Mouse (Mus musculus) forebrain, embryonic 15.5 days (tissue): ENCODE results near the gene Syt8. TPM values are rescaled to one million over a fixed set of nuclear protein-coding genes. Genes with fewer than 3 reads are reported as not detected.

Source experiments
- ATAC-seq: fragments of 200-750 bp; cut with Nextera tagmentation; replicated peaks from 2 replicates; pipeline ENCODE4 v1.8.0; 2017; ENCODE audit warnings: mild to moderate bottlenecking, moderate TSS enrichment, moderate library complexity
- H3K27ac ChIP-seq: fragments of 300-500 bp; sonication (generic); replicated peaks from 2 replicates; pipeline ENCODE4 v1.5.1; 2015; ENCODE audit warnings: mild to moderate bottlenecking, inconsistent platforms
- H3K27me3 ChIP-seq: fragments of 300-500 bp; sonication (generic); 2 replicates; pipeline ENCODE4 v1.6.1; 2015; ENCODE audit warnings: inconsistent platforms
- H3K36me3 ChIP-seq: fragments of 300-500 bp; sonication (generic); 2 replicates; pipeline ENCODE4 v1.6.1; 2015; ENCODE audit warnings: mild to moderate bottlenecking, inconsistent platforms
- H3K4me1 ChIP-seq: fragments of 300-500 bp; sonication (generic); 2 replicates; pipeline ENCODE4 v1.6.1; 2015; ENCODE audit warnings: inconsistent platforms
- H3K4me2 ChIP-seq: fragments of 300-500 bp; sonication (generic); replicated peaks from 2 replicates; pipeline ENCODE4 v1.6.1; 2015; ENCODE audit warnings: mild to moderate bottlenecking, inconsistent platforms
- H3K4me3 ChIP-seq: fragments of 300-500 bp; sonication (generic); 2 replicates; pipeline ENCODE4 v1.5.1; 2015; ENCODE audit warnings: mild to moderate bottlenecking, inconsistent platforms
- H3K9ac ChIP-seq: fragments of 300-500 bp; sonication (generic); replicated peaks from 2 replicates; pipeline ENCODE4 v1.6.1; 2015; ENCODE audit warnings: mild to moderate bottlenecking, inconsistent platforms
- H3K9me3 ChIP-seq: fragments of 300-500 bp; sonication (generic); 2 replicates; pipeline ENCODE4 v1.6.1; 2016; ENCODE audit warnings: inconsistent platforms
- WGBS: fragments of 180-500 bp; shearing (Covaris S2); methylation state at CpG from one replicate; pipeline ENCODE4 v1.1.7; 2015; ENCODE audit warnings: mixed read lengths; 5-methylcytosine and 5-hydroxymethylcytosine counted together
- polyA plus RNA-seq: library from polyadenylated mRNA; unstranded; fragments of >200 nt; fragmentation: Nextera tagmentation; extraction: Ambion mirVana; gene quantifications from 2 replicates; pipeline ENCODE4 v1.2.1, GENCODE M21; 2015

The Syt8 gene
- polyA plus RNA-seq, 1 experiment from 2014 or later = not detected

DNA sequence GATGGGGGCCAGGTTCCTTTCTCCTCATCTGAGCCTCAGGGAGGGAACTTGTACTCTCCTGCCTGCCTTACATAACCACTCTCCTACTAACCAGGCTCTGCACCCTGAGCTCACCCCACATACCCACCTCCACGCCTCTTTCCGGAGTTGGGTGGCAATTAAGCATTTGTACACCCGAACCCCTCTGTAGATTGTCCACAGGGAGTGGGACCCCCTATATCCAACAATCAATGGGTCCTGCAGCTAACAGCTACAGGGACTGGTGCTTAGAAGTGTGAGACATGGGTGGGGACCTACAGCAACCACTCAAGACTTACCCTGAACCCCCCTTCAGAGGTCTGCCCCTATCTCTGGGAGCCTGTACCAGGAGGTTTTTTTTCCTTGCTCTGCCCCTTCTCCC, 46.0 kb downstream of the Syt8 start:
- no peak for ATAC-seq
- Histone ChIP-seq H3K4me3 (no peak overlapping the region), H3K36me3 (no peaks in the 10 kb centered on the region), H3K4me2 (no peak overlapping the region), H3K27ac (no peak overlapping the region), H3K9me3 (no peaks in the 10 kb centered on the region), H3K4me1 (peaks cover 19% of the 10 kb centered on the region), H3K9ac (no peak overlapping the region), H3K27me3 (no peaks in the 10 kb centered on the region)
- WGBS = 93% methylated on average over 3 of the region's 3 CpGs

DNA sequence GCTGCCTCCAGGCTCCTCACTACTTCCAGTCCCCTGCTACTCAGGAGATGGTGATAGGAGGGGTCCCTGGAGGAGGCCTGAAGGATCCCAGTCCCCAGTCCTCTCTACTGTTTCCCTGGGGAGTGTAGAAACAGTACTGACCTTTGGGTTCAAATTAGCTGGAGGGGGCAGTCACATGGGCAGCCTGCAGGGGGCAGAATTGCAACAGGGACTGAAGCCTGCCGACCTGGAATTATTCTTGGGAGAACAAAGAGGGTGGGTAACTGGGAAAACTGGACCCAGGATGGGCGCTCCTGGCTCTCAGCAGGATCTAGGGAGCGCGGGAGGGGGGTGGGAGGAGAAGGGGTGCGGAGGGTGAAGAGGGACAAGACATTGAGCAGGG, 46.5 kb downstream of the Syt8 start:
- H3K4me1 ChIP-seq = peaks cover 19% of the 10 kb centered on the region
- peak overlapping the region; percentile 47 for H3K9ac ChIP-seq
- no peaks in the 10 kb centered on the region for H3K27me3 ChIP-seq
- no peaks in the 10 kb centered on the region for H3K9me3 ChIP-seq
- ATAC-seq = no peak
- H3K27ac ChIP-seq = peak overlapping the region; percentile 80
- peak overlapping the region; percentile 30; the same call in 1 of the 2 replicates for H3K4me3 ChIP-seq
- H3K36me3 ChIP-seq = no peaks in the 10 kb centered on the region
- H3K4me2 ChIP-seq = peak overlapping the region; percentile 60
- WGBS = 15% methylated on average over 5 of the region's 5 CpGs

DNA sequence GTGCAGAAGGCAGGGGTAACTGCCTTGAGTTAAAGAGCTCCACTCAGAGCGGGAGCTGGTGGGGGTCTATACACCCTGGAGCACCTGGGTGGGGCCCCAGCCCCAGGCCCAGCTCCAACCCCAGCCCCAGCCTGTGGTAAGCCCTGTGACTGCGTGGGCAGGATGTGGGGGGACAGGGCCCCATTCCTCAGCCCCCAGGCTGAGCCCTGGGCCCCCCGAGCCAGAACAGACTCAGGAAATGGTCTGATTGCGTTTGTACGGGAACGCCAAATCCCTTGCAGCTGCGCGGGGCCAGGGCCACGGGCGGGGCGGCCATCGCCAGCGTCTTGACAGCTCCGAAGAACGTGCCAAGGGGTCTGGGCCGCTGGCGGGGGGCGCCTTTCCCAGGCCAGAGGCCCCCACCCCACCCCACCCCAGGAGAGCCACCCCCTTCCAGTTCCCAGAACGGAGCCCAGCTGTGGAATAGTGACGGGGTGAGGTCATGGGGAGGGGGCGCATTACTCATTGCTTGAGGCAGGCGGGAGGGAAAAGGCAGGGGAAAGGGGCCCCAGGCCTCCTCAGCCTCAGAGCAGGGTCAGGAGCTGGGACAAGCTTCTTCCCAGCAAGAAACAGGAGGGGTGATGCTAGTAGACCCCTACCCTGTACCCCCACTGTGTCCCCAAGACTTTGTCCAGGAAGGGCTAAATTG, 47.1 kb downstream of the Syt8 start:
- Histone ChIP-seq H3K9ac (peak overlapping the region; percentile 47), H3K36me3 (no peaks in the 10 kb centered on the region), H3K4me1 (peaks cover 20% of the 10 kb centered on the region), H3K9me3 (no peaks in the 10 kb centered on the region), H3K4me3 (peak overlapping the region; percentile 30), H3K27me3 (no peaks in the 10 kb centered on the region), H3K27ac (peak overlapping the region; percentile 80), H3K4me2 (peak overlapping the region; percentile 60)
- ATAC-seq = peak; percentile 70
- under 1% methylated on average over 22 of the region's 22 CpGs for WGBS

DNA sequence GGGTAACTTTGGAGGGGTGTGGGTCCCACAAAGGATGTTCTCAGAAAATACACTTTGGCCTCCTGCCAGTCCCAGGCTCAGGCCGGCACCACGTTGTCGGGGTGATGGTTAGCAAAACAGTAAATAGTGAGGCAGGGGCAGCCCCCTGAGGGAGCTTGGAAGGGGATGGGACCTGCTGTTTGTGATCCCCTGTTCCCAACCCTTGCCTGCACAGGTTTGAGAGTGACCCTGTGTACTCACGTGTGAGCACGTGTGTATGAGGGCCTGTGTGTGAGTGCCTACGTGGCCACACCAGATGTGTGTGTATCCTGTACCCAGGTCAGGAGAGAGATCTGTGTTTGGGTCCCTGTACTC, 47.6 kb downstream of the Syt8 start:
- Histone ChIP-seq H3K4me3 (no peak overlapping the region), H3K4me2 (peak overlapping the region; percentile 60; the same call in 1 of the 2 replicates), H3K4me1 (peaks cover 26% of the 10 kb centered on the region), H3K27me3 (no peaks in the 10 kb centered on the region), H3K36me3 (no peaks in the 10 kb centered on the region), H3K9ac (0 out of 2 replicates have a peak overlapping the region, but pooled peaks have one; percentile 47), H3K27ac (peak overlapping the region; percentile 80), H3K9me3 (no peaks in the 10 kb centered on the region)
- 16% methylated on average over 6 of the region's 6 CpGs for WGBS
- peak; percentile 41 for ATAC-seq

DNA sequence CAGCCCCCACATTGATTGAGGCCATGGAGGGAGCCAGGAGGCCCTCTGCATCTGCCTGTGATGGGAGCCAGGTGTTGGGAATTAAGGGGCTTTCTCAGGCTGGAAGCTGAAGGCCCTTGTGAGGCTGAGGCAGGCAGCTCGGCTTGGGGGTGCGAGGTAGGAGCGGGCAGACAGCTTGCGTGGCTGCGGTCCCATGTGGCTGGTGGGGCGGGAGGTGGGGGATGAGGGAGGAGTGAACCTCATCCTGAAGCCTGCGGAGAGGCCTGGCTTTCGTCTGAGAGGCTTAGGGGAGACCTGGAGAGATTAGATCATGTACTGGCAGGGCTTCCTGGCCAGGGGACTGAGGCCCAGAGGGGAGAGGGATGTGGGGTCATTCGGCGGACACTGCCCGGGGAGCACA, 48.5 kb downstream of the Syt8 start:
- H3K27ac ChIP-seq = peak overlapping the region; percentile 80
- WGBS = 43% methylated on average over 11 of the region's 11 CpGs

DNA sequence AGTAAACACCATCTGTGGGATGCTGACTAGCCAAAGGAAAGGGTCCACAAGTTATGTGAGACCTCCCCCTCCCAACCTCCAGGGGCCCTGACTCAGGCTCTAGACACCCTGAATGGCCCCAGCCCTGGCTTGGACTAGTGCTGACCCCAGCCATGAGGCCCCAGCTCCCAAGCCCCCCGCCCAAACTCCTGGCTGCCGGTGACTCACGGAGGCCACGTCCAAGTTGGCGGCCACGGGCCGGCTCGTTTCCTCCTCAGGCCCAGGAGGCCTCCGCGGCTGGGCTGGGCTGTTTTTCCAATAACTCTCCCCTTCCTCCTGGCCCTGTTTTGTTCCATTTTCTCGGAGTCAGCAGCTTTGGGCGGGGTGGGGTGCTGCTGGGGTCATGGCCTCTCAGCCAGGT, 50.1 kb downstream of the Syt8 start:
- no peak overlapping the region for H3K4me3 ChIP-seq
- no peak for ATAC-seq
- peaks cover 30% of the 10 kb centered on the region for H3K4me1 ChIP-seq
- H3K9me3 ChIP-seq = no peaks in the 10 kb centered on the region
- H3K36me3 ChIP-seq = no peaks in the 10 kb centered on the region
- H3K4me2 ChIP-seq = no peak overlapping the region
- H3K9ac ChIP-seq = no peak overlapping the region
- WGBS = 82% methylated on average over 12 of the region's 12 CpGs
- H3K27me3 ChIP-seq = no peaks in the 10 kb centered on the region
- H3K27ac ChIP-seq = no peak overlapping the region

More for the DNA sequence above, 48.5 kb downstream of the Syt8 start:
- no peak for ATAC-seq
- Histone ChIP-seq H3K9me3 (no peaks in the 10 kb centered on the region), H3K4me1 (peaks cover 30% of the 10 kb centered on the region), H3K4me2 (no peak overlapping the region), H3K27me3 (no peaks in the 10 kb centered on the region), H3K9ac (no peak overlapping the region), H3K4me3 (no peak overlapping the region), H3K36me3 (no peaks in the 10 kb centered on the region)

DNA sequence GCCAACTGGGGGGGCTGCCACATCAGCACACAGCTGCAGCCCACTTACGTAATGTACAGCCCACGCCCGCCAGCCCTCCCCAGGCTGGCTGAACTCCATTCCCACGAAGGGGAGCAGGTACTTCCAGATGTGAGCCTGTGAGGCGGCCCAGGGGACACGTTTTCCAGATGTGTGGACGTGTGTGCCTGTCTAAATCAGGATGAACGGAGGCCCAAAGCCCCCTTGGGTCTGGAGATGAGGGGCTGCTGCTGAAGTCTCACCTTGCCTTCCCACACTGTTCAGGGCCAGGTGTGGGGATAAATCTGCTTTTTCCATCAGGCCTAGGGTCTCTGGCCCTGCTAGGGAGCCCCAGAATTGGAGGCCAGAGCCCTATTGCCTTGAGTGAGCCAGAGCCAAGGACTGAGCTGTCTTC, 52.1 kb downstream of the Syt8 start:
- WGBS = 80% methylated on average over 8 of the region's 8 CpGs
- no peak overlapping the region for H3K9ac ChIP-seq
- H3K4me2 ChIP-seq = no peak overlapping the region
- H3K27ac ChIP-seq = no peak overlapping the region; the same call in 1 of the 2 replicates
- H3K4me1 ChIP-seq = peaks cover 22% of the 10 kb centered on the region
- ATAC-seq = no peak
- H3K27me3 ChIP-seq = no peaks in the 10 kb centered on the region
- H3K36me3 ChIP-seq = no peaks in the 10 kb centered on the region
- no peak overlapping the region for H3K4me3 ChIP-seq
- no peaks in the 10 kb centered on the region for H3K9me3 ChIP-seq

DNA sequence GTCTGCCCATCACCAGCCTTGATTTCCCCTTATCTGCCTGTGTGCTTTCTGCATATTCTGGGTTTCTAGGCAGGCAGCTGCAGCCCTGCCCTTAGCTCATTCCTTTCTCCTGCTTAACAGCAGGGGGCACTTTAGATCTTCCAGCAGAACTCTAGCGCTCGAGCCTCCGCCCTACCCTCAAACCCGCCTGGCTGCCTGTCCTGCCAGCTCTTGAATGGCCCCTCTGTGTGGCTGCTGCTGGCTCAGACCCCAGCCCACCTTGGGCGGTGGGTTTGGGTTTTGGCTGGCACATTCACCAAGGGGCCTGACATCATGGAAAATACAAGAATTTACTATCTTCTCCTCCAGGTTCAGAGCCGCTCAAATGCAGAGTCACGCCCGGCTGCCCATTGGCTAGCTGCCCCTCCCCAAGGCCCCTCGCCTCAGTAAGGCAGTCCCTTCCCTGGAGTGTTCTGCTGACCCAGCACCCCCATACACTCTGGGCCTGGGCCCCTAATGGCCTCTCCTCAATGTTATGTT, 52.8 kb downstream of the Syt8 start:
- H3K4me1 ChIP-seq = peaks cover 16% of the 10 kb centered on the region
- H3K4me3 ChIP-seq = no peak overlapping the region
- H3K9ac ChIP-seq = no peak overlapping the region
- H3K27ac ChIP-seq = peak overlapping the region; percentile 12; the same call in 1 of the 2 replicates
- H3K4me2 ChIP-seq = 0 out of 2 replicates have a peak overlapping the region, but pooled peaks have one; percentile 16
- no peaks in the 10 kb centered on the region for H3K9me3 ChIP-seq
- ATAC-seq = peak; percentile 65
- H3K36me3 ChIP-seq = no peaks in the 10 kb centered on the region
- no peaks in the 10 kb centered on the region for H3K27me3 ChIP-seq
- 11% methylated on average over 9 of the region's 9 CpGs for WGBS

DNA sequence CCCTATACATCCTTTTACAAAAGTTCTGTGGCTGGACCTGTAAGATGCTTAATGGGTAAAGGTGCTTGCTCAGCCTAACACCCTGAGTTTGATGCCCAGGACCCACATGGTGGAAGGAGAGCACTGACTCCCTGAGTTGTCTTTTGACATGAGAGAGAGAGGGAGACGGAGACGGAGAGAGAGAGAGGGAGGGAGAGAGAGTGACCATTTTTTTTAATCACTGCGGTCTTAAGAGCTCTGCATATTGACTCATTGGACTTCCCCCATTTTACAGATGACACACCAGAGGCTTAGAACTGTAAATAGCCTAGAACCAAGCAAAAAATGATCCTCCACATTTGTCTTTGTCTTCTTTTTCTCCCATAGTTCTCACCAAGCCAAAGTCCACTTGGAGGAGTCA, 53.4 kb downstream of the Syt8 start:
- Histone ChIP-seq H3K9ac (no peak overlapping the region), H3K4me3 (no peak overlapping the region), H3K9me3 (no peaks in the 10 kb centered on the region), H3K4me1 (peaks cover 11% of the 10 kb centered on the region), H3K27ac (no peak overlapping the region), H3K27me3 (no peaks in the 10 kb centered on the region), H3K4me2 (no peak overlapping the region), H3K36me3 (no peaks in the 10 kb centered on the region)
- no peak for ATAC-seq
- WGBS = 79% methylated on average over 3 of the region's 3 CpGs

Other genes starting within 250 kb of the Syt8 start
- gene Gm10153, start 244.5 kb upstream of the Syt8 start, polyA plus RNA-seq = not detected in 2 replicates
- gene Krtap5-3, start 233.5 kb upstream of the Syt8 start, polyA plus RNA-seq = not detected in 2 replicates
- not detected in 2 replicates for gene Gm7579, start 223.0 kb upstream of the Syt8 start, polyA plus RNA-seq
- not detected in 2 replicates for gene Krtap5-5, start 204.9 kb upstream of the Syt8 start, polyA plus RNA-seq
- gene Gm40460, start 193.8 kb upstream of the Syt8 start, polyA plus RNA-seq = not detected in 2 replicates
- gene Gm2431, start 176.5 kb upstream of the Syt8 start, polyA plus RNA-seq = not detected in 2 replicates
- not detected in 2 replicates for gene Gm4559, start 160.5 kb upstream of the Syt8 start, polyA plus RNA-seq
- gene Krtap5-1, start 137.7 kb upstream of the Syt8 start, polyA plus RNA-seq = not detected in 2 replicates
- gene Krtap5-4, start 131.3 kb upstream of the Syt8 start, polyA plus RNA-seq = not detected in 2 replicates
- gene Ifitm10, start 61.1 kb upstream of the Syt8 start, polyA plus RNA-seq = 2.4 and 3.1 TPM in 2 replicates
- 1.0 and 3.0 TPM in 2 replicates for gene Gm49369, start 52.2 kb upstream of the Syt8 start, polyA plus RNA-seq
- gene Ctsd, start 46.8 kb upstream of the Syt8 start, polyA plus RNA-seq = 195 and 218 TPM in 2 replicates
- gene Tnni2, start 7.0 kb downstream of the Syt8 start, polyA plus RNA-seq = 0.73 and 0.93 TPM in 2 replicates
- 3.6 and 4.2 TPM in 2 replicates for gene Lsp1, start 26.0 kb downstream of the Syt8 start, polyA plus RNA-seq
- 0.98 TPM in 1 of 2 replicates, not detected in the other for gene Tnnt3, start 64.0 kb downstream of the Syt8 start, polyA plus RNA-seq
- 20.1 and 22.4 TPM in 2 replicates for gene Mrpl23, start 97.8 kb downstream of the Syt8 start, polyA plus RNA-seq
- 60.0 and 64.7 TPM in 2 replicates for gene Igf2, start 232.0 kb downstream of the Syt8 start, polyA plus RNA-seq
- gene Gm49394, start 235.1 kb downstream of the Syt8 start, polyA plus RNA-seq = 0.04 and 0.11 TPM in 2 replicates